Mouse (Mus musculus) stomach, postnatal 0 days (tissue): Measurements from ENCODE around the gene Scg5. TPM values are rescaled to one million over a fixed set of nuclear protein-coding genes. Genes with fewer than 3 reads are reported as not detected.

ENCODE experiments used
- ATAC-seq: fragments of 200-750 bp; cut with Nextera tagmentation; 2 replicates; pipeline ENCODE4 v1.8.0; 2017; ENCODE audit not compliant: low FRiP score, low TSS enrichment
- DNase-seq: peaks from one replicate; pipeline ENCODE4 v3.0.0-alpha.2; 2016; ENCODE audit warnings: low spot score
- H3K27ac ChIP-seq: fragments of 300-500 bp; sonication (generic); replicated peaks from 2 replicates; pipeline ENCODE4 v1.5.1; 2014; ENCODE audit warnings: mild to moderate bottlenecking, control low read depth
- H3K27me3 ChIP-seq: fragments of 300-500 bp; sonication (generic); 2 replicates; pipeline ENCODE4 v1.6.1; 2014; ENCODE audit warnings: low read length; ENCODE audit not compliant: control insufficient read depth, insufficient read depth
- H3K36me3 ChIP-seq: fragments of 300-500 bp; sonication (generic); 2 replicates; pipeline ENCODE4 v1.6.1; 2014; ENCODE audit warnings: low read length, mixed read lengths; ENCODE audit not compliant: control insufficient read depth, insufficient read depth
- H3K4me1 ChIP-seq: fragments of 300-500 bp; sonication (generic); replicated peaks from 2 replicates; pipeline ENCODE4 v1.6.1; 2014; ENCODE audit warnings: antibody characterized with exemption; ENCODE audit not compliant: control insufficient read depth, insufficient read depth
- H3K4me2 ChIP-seq: fragments of 300-500 bp; sonication (generic); replicated peaks from 2 replicates; pipeline ENCODE4 v1.6.1; 2014; ENCODE audit warnings: low read depth, mild to moderate bottlenecking, control low read depth, moderate library complexity
- H3K4me3 ChIP-seq: fragments of 300-500 bp; sonication (generic); 2 replicates; pipeline ENCODE4 v1.5.1; 2014; ENCODE audit warnings: low read depth, low read length, control low read depth
- H3K9ac ChIP-seq: fragments of 300-500 bp; sonication (generic); 2 replicates; pipeline ENCODE4 v1.6.1; 2014; ENCODE audit warnings: mild to moderate bottlenecking, low read length, control low read depth, mixed read lengths
- H3K9me3 ChIP-seq: fragments of 300-500 bp; sonication (generic); 2 replicates; pipeline ENCODE4 v1.6.1; 2016; ENCODE audit warnings: low read length; ENCODE audit not compliant: control insufficient read depth
- CTCF ChIP-seq: IDR thresholded peaks from 2 replicates; pipeline ENCODE4 v1.5.1; 2016; ENCODE audit warnings: antibody characterized with exemption, low read depth, mild to moderate bottlenecking, moderate library complexity
- EP300 ChIP-seq: optimal IDR thresholded peaks from 2 replicates; pipeline ENCODE3; 2016; ENCODE audit warnings: antibody characterized with exemption
- WGBS: fragments of 180-500 bp; shearing (Covaris S2); extraction: QIAGEN DNeasy Blood & Tissue Kit; methylation state at CpG from one replicate; pipeline ENCODE4 v1.1.7; 2014; 5-methylcytosine and 5-hydroxymethylcytosine counted together
- polyA plus RNA-seq: library from polyadenylated mRNA; unstranded; fragments of >200 nt; fragmentation: Nextera tagmentation; extraction: Ambion mirVana; gene quantifications from 2 replicates; pipeline ENCODE4 v1.2.1, GENCODE M21; 2015

The Scg5 gene
- polyA plus RNA-seq, 1 experiment from 2014 or later: 14.9 TPM

DNA sequence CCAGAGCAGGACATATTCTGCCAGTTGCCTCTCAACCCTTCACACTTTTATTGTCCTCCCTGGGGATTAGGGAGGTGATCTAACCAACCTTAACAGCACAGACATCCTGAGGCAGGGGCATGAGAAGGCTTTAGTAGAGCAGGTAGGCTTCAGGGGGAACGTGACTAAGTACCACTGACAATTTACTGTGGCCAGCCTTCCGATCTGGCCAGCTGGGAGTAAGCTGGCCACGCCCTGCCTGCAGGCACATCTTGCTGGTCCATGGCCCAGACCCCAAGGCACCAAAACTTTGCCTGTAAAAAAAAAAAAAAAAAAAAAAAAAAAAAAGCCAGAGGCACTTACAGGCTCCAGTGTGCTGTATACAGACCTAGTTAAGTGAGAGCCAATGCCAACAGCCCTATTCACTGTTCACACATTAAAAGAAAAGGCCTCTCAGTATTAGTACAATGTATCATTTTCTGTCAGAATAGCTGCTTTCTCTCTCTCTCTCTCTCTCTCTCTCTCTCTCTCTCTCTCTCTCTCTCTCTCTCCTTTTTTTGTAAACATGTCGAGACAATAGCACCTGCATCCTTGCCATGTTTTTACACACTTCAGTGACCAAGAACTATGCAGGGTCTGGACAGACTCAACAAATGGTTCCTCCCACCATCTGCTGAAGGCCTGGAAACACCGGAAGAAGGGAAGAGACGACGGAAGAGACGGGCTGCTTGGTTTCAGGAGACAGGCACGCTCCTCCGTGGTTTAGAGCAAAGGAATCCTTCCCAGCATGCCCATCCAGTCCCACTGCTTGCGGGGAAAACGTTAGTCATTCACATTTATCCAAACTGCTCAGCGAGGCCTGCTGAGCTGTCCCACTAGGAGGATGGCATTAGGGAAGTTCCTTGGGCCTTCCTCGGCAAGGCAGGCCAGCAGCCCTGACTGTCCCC is 11.0 kb downstream of the Scg5 start:
- Histone ChIP-seq H3K4me3 (no peak overlapping the region), H3K4me2 (no peak overlapping the region), H3K27me3 (no peaks in the 10 kb centered on the region), H3K36me3 (no peaks in the 10 kb centered on the region), H3K27ac (no peak overlapping the region), H3K9me3 (no peaks in the 10 kb centered on the region), H3K9ac (no peak overlapping the region), H3K4me1 (no peaks in the 10 kb centered on the region)
- 60% methylated on average over 14 of the region's 14 CpGs for WGBS
- DNase-seq (no peak), ATAC-seq (no peak)
- TF ChIP-seq CTCF (no peak), EP300 (no peak)

DNA sequence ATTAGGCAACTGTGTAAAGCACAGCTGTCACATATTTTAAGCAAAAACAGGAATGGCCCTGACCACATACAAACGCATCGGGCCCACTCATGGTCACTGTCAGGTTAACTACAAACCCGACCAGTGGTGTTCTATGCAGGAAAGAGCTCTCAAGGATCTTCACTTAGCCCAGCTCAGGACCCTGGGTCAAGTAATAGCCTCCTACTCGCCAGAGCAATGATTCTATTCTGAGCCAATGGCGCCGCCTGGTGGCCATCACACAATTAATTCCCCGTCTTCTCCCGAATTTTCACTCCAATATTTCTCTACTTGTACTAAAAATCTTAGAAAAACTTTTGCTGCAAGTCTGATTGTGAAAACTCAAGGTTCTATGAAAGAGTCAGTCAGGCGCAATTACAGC is 21.3 kb downstream of the Scg5 start:
- 23% methylated on average over 9 of the region's 9 CpGs for WGBS
- peak; percentile 73 for DNase-seq

DNA sequence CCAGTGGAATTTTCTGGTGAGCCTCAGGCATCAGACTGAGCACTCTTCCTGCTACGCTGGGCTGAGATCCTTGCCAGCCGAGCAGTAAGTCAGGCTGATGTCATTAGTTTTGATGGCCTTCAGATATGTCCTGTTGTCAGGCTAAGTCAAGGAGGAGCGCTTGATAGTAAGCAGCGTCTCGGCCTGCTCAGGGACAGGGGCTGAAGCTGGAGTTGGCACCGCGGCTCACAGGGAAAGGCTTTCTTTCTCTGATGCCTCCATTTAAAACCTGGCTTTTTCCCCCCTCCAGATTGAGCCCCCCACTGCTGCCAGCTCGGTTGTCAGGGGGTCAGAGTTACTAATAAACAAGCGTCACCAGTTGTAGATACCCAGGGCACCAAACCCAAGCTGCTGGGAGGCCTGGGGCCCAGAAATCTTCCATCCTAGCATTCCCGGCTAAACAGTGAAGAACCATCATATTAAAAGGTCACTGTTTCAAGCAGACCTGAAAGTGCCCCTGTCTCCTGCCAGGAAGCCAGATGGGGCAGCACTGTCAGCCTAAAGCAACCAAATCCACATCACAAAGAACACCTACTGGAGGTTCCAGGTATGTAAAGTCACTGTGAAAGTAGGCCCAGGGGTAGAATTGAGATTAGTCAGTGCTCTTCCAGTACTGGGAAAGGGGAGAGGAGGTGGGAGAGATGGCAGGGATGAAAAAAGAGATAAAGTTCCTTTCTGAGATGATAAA is 21.9 kb downstream of the Scg5 start:
- WGBS: 60% methylated on average over 10 of the region's 10 CpGs
- Histone ChIP-seq H3K27me3 (no peaks in the 10 kb centered on the region), H3K9ac (no peak overlapping the region), H3K4me2 (no peak overlapping the region), H3K27ac (no peak overlapping the region), H3K4me3 (no peak overlapping the region), H3K36me3 (no peaks in the 10 kb centered on the region), H3K4me1 (no peaks in the 10 kb centered on the region), H3K9me3 (no peaks in the 10 kb centered on the region)
- no peak for DNase-seq
- no peak for TF ChIP-seq EP300
- TF ChIP-seq CTCF: no peak
- no peak for ATAC-seq

More for the DNA sequence above, 21.3 kb downstream of the Scg5 start:
- H3K4me2 ChIP-seq: no peak overlapping the region
- no peak for TF ChIP-seq EP300
- TF ChIP-seq CTCF: peak; percentile 81
- no peak for ATAC-seq
- no peak overlapping the region for H3K4me3 ChIP-seq
- no peak overlapping the region for H3K27ac ChIP-seq
- H3K9me3 ChIP-seq: no peaks in the 10 kb centered on the region
- no peaks in the 10 kb centered on the region for H3K36me3 ChIP-seq
- no peaks in the 10 kb centered on the region for H3K4me1 ChIP-seq
- no peaks in the 10 kb centered on the region for H3K27me3 ChIP-seq
- H3K9ac ChIP-seq: no peak overlapping the region

DNA sequence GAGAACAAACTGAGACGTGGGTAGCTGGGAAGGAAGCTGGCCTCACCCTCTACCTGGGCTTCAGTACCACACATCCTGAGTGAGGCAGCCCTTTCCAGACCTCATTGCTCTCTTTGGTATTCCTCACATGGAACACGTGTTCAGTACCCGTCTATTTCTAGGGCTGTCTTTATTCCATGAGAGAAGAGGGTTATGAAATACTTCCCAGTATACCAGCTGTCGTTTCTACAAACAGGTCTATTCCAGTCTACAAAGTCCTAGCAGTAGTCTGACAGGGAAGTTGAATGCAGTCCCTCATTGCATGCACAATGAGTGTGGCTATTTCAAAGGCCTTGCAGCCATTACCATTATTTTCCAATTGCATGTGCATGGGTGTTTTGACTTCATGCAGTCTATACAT is 23.2 kb downstream of the Scg5 start:
- no peak overlapping the region for H3K9ac ChIP-seq
- H3K4me2 ChIP-seq: no peak overlapping the region
- no peak overlapping the region for H3K27ac ChIP-seq
- H3K27me3 ChIP-seq: no peaks in the 10 kb centered on the region
- no peak overlapping the region for H3K4me3 ChIP-seq
- TF ChIP-seq EP300: no peak
- no peak for TF ChIP-seq CTCF
- no peak for DNase-seq
- 69% methylated on average over 4 of the region's 4 CpGs for WGBS
- H3K9me3 ChIP-seq: no peaks in the 10 kb centered on the region
- no peaks in the 10 kb centered on the region for H3K4me1 ChIP-seq
- H3K36me3 ChIP-seq: no peaks in the 10 kb centered on the region
- no peak for ATAC-seq

DNA sequence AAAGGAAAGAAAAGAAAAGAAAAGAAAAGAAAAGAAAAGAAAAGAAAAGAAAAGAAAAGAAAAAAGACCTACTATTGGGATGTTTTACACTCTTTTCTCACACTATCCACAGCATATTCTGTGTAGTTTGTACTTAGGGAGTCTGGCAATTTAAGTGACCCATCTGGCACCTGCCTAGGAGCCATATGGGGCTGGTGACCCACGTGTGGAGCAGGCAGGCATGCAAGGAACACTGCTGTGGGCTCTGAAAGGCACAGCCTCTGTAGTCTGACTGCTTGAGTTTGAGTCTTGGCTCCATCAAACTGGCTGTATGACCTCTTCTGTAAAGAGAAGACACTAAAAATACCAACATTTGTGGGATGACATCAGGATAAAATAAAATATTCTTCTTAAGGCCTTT is 25.2 kb downstream of the Scg5 start:
- Histone ChIP-seq H3K4me1 (no peaks in the 10 kb centered on the region), H3K9ac (no peak overlapping the region), H3K9me3 (no peaks in the 10 kb centered on the region), H3K36me3 (no peaks in the 10 kb centered on the region), H3K4me2 (no peak overlapping the region), H3K27me3 (no peaks in the 10 kb centered on the region), H3K27ac (no peak overlapping the region), H3K4me3 (no peak overlapping the region)
- DNase-seq (no peak), ATAC-seq (no peak)
- WGBS: 44% methylated on average over 1 of the region's 1 CpGs
- TF ChIP-seq CTCF: no peak
- no peak for TF ChIP-seq EP300

DNA sequence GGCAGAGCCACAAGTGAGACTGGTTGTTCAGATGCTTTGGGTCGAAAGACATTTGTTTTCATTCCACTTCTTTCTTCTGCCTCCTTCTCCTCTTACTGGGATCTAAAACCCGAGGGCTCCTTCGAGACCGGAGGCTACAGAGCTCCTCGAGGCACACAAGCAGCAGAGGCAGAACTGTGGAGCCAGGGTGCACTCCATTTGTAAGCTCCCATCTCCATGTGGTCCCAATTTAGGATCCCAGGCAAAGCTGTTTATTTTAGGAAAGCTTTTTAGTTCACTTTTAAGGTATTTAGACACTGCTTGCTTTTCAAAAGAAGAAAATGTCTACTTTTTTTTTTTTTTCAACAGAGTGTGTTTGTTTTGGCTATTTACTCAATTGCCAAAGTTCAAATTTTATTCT is 28.1 kb downstream of the Scg5 start:
- Histone ChIP-seq H3K27ac (no peak overlapping the region), H3K9me3 (no peaks in the 10 kb centered on the region), H3K4me2 (no peak overlapping the region), H3K27me3 (no peaks in the 10 kb centered on the region), H3K36me3 (no peaks in the 10 kb centered on the region), H3K4me1 (no peaks in the 10 kb centered on the region), H3K4me3 (no peak overlapping the region), H3K9ac (no peak overlapping the region)
- WGBS: 71% methylated on average over 5 of the region's 5 CpGs
- ATAC-seq: no peak
- TF ChIP-seq EP300: no peak
- no peak for TF ChIP-seq CTCF
- DNase-seq: no peak
